Mouse (Mus musculus): ENCODE data around the gene Mcam.

GRCm38 (mm10) chr9:44188223-44188622 lies 54.0 kb downstream of the Mcam start:
- TF ChIP-seq CTCF (IDR thresholded peaks at IDR 0.05; ENCODE audit: low read depth, low read length), result no peak
- no peak for TF ChIP-seq EP300 (IDR thresholded peaks at IDR 0.05; ENCODE audit: insufficient read depth, low read depth, low read length)
- TF ChIP-seq POLR2A (IDR thresholded peaks at IDR 0.05; ENCODE audit: insufficient read depth, low read length), result no peak

Measured in ES-Bruce4 (cell line).